Mouse (Mus musculus) cerebellum, adult 9-10 months (tissue): Measurements from ENCODE around the gene Alox12e.
"Not testable (repeated sequence)": the region's sequence is repeated elsewhere in the genome, so short reads cannot be mapped to it uniquely, and the experiment has no call there.

Experiments
- DNase-seq: peaks from one replicate; pipeline ENCODE4 v3.0.0; 2022

Alox12e gene

DNA sequence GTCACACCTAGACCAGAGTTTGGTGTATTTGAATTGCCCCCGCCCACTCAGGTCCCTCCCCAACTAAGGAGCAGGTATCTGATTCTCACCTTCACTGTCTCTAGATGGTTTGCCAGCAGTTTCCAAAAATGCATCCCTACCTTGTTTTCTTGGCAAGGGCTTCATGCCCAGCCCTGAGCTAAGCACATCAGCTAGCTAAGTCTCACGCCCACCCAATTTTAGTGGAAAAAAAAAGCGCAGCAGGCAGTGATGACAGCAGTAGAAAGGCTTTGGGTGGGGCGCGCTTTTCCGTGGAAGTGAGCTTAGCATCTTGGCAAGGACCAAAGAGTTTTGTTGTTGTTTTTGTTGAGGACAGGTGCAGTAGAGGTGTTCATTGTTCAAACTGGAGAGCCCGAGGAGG lies at the start of gene Alox12e:
TSS of gene Alox12e (minus strand) at position 101 of the 400 bp plus-strand sequence.
- DNase-seq = no peak

DNA sequence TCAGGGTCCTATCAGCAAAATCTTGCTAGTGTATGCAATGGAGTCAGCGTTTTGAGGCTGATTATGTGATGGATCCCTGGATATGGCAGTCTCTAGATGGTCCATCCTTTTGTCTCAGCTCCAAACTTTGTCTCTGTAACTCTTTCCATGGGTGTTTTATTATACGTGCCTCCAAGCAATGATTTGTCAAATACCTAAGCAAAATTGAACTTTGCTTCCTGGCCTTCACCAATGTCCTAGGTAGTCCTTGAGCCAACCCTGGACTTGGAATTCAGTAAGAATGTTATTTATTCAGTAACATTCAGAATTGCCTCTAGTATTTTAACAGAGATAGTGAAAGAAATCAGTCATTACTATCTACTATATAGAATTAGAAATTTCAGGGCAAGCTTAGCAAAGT lies 46.2 kb upstream of the Alox12e start:
- DNase-seq = not testable (repeated sequence)

DNA sequence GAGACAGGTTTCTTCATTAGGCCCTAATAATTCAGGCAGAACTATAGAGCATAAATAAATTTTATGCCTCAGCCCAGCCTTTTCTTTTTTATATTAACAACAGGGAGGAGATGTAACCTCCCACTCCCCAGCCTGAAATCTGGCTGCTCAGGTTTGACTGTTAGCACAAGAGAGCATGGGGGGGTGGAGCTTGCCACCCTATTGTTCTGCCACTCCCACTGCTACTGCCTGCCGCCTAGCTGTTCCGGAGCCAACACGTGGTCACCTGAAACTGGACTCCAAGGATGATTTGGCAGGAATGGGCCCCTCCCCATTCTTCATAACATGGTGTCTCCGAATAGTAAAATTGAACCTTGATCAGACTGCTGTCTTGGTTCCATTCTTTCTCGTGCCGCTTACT lies 45.3 kb upstream of the Alox12e start:
- DNase-seq = not testable (repeated sequence)

DNA sequence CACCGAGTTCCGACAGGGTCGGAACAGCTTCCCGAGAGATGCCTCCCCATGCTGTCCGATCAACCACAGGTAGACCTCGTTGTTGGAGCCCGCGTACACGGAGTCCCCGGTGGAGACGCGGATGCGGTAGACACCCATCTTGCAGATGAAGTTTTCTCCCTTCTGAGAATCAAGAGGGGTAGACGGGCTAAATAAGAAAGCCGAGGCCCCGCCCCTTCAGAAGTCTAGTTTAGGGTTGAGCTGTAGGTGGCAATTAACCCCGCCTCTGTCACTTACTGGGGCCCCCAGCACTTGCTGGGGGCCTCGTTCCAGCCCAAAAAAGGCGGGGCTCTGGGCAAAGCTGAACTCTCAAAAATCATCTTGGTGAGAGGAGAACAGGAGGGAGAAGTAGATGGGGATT lies 29.4 kb upstream of the Alox12e start, which contains the start of gene Alox15:
TSS of gene Alox15 (minus strand) at position 164 of the 400 bp plus-strand sequence.
- no peak for DNase-seq

DNA sequence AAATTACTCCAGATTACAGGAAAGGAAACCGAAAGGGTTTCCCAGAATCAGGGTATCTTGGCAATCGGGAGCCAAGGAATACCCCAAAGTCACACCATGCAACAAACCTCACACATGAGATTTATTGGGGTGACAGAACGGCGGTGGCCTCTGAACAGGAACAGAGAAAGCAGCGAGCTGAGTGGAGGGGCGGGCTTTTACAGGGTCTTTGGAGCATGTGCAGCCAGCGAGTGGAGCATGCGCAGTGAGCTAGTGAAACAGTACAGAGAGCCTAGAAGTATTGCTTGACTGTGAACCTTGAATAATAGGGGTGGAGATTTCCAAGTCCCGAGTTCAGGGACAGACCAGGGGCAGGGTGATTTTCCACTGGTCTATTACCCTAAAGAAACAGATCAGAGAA lies 26.2 kb upstream of the Alox12e start:
- no peak for DNase-seq

DNA sequence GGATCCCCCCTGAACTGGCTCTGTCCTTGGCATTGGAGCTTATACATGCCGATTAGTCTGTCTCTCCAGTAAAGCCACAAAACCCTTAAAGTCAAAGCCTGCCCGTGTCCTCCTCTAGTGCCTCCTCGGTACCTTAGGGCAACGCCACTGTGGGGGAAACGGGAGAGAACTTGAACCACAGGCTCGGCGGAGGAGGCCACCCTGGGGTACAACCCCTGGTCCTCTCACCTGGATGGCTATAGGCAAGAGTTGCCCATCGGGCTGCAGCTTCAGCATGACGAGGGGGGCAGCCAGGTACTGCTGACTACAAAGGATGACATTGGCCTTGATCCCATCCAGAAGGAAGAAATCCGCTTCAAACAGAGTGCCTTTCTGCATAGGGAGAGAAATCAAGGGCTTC lies 25.4 kb upstream of the Alox12e start:
- no peak for DNase-seq

DNA sequence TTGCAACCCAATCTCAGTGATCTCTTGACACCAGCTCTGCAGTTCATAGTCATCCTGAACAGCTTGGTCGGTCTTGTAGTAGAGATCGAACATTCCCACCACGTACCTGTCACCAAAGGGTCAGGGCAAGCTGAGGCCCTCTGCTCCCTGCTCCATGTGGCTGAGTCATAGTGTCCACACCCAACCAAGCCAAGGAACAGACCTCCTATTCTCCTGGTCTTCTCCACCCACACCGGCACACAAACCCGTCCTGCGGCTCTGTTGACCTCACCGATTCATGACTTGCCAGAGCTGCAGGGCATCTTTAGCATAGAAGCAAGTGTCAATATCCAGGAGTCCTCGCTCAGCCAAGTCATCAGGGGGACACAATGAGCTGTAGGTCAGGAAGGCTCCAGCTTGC lies 23.1 kb upstream of the Alox12e start:
- DNase-seq = no peak

DNA sequence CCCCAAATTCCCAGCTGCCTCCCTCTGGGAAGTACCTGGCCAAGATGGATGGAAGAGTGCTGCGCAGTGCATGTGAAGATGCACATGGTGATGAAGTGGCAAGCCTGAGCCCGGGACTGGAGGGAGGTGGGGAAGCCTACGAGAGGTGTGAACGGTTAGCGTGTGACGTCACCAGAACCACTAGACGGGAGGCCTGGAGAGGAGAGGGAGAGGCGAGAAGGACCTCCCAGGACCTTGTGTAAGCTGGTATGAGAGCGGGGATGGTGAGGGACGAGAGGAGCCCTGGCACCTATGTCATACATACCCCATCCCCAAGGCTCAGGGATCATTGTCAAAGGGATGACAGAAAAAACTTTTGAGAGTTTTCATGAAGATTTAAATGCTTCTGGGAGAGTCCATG lies 22.6 kb upstream of the Alox12e start:
- DNase-seq = no peak

DNA sequence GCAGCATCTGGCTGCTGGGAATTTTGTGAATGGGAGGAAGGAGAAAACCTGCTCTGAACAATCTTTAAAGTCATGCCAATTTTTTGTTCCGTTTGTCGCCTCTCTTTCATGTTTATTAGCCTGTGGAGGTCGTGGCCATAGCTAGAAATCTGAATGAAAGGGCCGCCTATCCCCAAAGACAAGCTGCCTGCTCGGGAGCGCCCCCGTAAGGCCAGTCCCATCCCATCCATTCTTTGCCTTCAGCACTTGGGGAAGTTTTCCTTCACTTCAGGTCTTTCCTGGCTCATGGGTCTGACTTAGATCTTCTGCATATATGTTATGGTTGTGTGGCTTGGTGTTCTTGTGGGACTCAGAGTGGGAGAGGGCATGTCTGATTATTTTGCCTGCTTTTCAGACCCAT lies 17.1 kb upstream of the Alox12e start:
- no peak for DNase-seq

DNA sequence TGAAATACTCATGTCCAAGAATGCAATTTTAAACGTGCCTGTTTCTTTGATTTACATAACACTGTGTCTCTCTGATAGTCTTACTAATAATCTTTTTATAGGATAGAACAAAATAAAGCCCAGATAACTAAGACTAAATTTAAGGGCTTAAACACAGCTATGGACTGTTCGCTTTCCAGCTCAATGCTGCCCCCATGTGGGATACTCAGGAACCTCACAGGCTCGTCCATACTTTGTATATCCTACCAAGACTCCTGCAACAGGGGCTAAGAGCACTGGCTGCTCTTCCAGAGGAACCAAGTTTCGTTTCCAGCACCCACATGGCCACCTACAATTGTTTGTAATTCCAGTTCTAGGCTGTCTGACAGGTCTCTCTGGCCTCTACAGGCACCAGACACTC lies 12.0 kb upstream of the Alox12e start:
- peak; percentile 4 for DNase-seq

DNA sequence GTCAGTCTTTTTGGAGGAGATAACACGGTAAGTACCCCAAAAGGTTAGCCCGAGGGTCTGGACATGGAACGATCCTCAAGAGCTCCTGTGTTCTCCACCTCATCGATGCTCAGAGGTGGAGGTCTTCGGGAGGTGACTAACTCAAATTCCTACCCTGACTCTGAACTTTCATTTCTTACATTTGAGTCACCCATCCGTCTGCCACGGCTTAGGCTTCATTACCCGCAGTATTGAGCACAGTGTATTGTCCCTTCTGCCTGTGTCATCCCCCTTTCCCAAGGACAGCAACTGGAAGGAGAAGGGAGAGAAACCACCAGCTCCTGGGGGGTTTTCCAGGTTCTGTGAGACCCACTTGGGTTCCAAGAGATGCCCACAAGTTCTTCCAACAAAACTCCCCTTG lies 2.3 kb upstream of the Alox12e start:
- no peak for DNase-seq

DNA sequence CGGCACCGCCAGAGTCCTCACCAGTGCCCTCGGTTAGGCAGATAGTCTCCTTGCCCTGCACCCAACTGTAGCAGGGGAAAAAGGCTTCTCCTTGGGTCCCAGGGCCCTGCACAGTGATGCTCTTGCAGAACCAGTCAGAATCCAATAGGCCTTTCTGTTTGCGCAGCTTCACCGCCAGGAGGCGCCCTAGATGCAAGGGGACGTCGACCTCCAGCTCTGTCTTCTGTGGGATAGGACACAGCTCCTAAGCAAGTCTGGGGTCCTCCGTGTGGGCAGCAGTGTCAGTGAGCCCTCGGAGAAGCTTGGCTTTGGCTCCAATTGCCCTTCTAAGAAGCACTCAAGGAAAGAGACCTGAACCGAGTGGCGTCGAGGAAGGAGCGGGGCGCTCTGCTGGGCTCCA lies 764 bp downstream of the Alox12e start:
- DNase-seq = no peak

DNA sequence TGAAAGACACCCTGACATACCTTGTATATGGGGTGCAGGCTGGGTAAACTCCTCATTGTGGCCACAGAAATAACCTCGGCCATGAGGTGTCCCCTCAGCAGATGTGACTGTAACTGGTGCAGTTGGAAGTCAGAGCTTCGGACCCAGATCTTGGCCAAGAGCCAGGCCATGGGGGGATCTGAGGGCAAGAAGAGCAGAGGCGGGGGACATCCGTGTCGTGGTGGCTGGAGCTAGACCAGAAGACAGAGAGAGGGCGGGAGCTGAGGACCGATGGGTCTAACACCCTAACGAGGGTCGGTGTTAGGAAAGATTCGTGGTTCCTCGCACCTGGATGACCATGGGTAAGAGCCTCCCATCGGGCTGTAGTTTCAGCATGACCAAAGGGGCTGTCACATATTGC lies 2.8 kb downstream of the Alox12e start:
- no peak for DNase-seq

DNA sequence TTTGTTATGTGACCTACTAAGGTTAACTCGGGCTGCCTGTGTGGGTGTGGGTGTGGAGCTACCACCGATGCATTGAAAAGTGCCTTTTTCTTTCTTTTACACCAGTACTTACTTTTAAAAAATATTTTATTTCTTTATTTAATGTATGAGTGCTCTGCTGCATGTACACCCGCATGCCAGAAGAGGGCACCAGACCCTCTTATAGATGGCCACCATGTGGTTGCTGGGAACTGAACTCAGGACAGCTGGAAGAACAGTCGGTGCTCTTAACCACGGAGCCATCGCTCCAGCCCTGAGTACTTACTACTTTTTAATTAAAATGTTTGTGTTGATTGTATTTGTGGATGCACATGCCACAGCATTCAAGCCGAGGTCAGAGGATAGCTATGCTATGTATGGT lies 8.6 kb downstream of the Alox12e start:
- DNase-seq = no peak

DNA sequence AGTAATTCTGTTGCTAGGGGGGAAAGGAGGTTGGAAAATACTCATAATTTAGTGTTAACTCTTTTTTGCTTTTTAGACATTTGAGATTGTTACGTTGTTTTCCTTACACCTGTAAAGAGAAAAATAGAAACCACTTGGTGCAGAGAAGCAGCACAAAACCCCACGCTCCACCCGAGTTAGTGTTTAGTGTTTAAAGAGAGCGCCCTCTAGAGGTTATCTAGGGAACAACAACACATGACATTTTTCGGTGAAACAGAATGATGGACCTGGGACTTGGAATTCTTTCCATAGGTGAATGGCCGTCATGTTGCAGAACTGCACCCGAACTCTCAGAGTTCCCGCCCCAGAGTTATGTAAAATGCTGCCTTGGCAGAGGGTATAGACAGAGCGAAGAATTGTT lies 13.1 kb downstream of the Alox12e start:
- DNase-seq = peak; percentile 78

DNA sequence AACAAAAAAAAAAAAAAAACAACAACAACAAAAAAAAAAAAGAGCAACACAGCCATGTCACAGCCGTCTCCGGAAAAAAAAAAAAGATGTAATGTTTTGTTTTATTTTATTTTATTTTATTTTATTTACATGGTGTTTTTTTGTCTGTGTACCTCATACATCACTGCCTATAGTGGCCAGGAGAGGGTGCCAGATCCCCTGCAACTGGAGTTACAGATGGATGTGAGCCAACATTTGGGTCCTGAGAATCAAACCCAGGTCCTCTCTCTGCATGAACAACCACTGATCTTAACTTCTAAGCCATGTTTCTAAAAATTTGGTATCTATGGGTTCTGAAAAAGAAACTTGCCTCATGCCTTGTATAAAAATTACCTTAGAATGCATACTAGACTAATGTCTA lies 14.1 kb downstream of the Alox12e start:
- DNase-seq = no peak

DNA sequence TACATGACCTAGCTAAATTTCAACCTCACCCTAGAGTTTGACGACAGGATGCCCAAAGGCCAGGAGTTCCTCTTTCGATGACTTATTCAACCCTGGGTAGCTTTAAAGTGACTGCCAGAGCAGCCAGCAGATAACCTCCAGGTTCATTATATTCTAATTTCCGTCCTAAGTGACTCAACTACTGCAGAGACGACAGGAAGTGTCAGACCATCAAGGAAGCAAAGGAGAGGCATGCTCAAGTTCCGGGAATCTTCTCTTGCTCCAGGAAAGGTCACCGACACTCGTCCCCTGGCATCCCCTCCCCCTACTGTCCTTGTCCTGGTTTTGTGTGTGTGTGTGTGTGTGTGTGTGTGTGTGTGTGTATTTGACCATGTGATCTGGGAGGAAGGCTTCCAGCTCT lies 16.3 kb downstream of the Alox12e start:
- no peak for DNase-seq

DNA sequence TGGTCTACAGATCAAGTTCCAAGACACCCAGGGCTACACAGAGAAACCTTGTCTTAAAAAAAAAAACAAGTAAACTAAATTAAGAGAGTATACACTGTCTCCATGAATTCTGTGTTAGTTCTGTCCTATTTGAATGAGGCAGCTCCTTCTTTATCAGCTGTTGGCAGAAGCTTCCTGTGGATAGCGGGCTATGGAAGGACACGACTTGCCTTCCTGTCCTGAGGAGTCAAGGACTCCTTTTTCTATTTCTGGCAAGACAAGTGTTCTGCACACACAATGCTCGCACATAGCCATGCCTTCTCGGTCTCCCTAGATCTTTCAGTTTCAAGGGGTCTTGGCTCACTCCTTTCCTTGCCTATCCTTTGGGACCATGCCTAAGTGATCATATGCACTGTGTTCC lies 20.1 kb downstream of the Alox12e start:
- DNase-seq = no peak

DNA sequence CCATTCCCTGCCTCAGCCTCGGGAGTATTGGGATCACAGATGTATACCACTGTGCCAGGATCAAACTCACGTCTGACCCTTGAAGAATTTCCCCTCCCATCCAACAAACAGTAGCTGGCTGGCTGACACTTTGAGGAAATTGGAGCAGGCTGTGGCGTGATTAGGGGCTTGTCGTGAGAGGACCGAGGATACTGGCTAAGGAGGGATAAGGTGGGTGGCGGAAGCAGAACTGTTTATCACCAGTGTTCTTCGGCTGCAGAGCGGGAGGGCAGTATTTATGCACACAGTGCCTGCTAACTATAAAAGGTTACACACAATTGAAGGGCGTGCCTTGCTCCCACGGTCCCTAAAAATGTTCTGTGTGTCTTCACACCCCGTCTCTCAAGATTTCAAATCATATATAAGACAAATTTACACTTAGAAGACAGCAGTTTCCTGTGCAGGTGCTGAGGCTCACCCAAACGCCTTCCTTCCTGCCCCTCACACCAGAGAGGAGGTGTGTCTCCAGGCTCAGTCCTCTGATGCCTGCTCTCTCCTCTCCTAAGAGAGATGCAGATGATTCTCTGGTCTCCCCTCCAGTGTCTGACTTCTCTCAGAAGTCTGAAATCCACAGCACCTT lies 24.5 kb downstream of the Alox12e start:
- no peak for DNase-seq

DNA sequence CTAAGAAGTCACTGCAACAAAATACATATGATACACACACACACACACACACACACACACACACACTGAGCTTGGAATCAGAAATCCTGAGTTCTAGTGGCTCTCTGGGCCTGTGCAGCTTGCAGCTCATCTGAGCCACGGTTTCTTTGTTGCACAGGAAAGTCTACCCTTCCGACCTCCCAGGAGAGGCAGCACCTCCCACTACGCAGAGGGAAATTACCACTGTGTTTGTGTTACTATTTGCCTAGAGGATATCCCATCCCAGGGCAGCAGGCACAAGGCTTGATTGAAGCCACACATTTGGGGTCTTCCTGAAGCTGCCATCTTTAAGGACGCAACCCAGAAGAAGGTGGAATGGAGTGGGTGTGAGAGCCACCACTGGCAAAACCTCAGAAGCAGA lies 25.0 kb downstream of the Alox12e start:
- no peak for DNase-seq

DNA sequence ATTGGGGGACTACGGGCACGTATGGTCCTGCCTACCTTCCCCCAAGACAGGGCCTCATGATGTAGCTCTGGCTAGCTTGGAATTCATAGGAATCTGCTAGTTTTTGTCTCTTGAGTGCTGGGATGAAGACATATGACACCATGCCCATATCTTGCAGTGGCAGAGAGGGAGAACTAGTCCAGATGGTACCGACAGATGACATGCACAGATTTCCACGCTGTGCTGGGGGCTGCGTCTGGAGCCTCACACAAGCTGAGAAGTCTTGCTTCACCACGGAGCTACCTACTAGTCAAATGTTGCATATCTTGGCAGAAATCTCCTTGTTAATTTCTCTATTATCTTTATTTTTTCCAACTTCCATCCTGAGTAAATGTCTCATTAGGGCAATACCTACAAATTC lies 28.5 kb downstream of the Alox12e start:
- DNase-seq = peak; percentile 12

DNA sequence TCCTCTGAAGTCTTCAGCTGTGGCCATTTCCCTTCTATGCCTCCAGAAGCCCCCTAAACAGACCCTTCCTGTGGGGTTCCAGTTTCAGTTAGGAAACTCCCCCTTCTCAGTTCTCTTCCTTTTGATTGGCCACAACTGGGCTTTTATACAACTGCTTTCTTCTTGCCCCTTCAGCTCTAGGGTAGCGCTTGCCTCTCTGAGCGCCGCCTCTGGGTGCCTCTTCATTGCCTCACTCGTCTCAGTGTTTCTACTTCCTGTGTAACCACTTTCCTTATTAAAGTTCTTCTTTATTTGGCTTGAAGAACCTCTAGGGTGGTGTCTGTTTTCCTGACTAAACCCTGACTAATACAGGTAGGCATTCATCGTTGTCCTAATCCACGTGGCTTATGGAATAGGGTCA lies 31.2 kb downstream of the Alox12e start:
- DNase-seq = no peak

DNA sequence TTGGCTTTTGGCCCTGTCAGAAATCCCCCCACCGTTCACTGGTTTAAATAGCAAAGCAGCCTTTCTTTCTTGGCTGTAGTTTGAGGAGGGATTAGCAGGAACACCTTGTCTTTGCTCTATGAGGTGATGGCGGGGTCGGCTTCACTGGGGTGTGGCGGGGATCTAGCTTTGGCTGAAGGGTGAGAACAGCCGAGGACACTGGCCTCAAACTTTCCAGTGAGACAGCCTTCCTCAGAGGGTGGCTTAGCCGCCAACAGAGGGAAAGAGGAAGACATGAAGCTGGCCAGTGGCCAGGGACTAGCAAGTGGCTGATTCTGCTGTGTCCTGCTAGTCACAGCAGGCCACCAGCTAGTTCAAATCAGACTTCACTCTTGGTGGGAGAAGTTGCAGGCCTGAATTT lies 33.2 kb downstream of the Alox12e start:
- no peak for DNase-seq

DNA sequence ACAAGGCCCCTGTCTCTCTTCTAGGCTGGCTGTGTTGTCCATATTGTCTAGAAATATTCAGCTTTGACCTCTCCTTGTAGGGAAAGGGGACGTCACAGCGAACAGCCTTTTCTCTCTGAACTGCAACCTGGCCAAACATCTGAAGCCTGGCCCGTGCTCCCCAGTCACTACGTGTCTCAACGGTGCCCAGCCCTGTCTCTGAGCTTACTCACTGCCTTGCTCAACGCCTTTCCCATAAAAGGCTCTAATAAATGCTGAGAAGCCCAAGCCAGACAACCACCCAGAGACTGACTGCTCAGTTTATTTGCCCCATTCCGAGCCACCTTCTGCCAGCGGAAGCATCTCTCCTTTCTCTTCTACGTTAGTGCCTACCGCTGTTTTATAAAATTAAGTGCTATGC lies 34.3 kb downstream of the Alox12e start:
- no peak for DNase-seq

DNA sequence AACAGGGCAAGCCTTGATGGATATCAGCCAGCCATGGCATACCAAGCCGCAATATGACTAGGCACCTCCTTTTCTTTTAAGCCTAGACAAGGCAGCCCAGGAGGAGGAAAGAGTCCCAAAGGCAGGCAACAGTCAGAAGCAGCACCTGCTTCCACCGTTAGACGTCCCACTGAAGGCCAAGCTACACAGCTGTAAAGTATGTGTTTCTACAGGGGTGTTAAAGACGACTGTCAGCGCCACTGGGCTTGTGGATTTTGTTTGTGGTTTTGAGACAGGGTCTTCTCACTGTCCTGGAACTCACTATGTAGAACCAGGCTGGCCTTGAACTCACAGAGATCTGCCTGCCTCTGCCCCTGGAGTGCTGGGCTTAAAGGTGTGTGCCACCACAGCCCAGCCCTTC lies 36.7 kb downstream of the Alox12e start:
- no peak for DNase-seq

DNA sequence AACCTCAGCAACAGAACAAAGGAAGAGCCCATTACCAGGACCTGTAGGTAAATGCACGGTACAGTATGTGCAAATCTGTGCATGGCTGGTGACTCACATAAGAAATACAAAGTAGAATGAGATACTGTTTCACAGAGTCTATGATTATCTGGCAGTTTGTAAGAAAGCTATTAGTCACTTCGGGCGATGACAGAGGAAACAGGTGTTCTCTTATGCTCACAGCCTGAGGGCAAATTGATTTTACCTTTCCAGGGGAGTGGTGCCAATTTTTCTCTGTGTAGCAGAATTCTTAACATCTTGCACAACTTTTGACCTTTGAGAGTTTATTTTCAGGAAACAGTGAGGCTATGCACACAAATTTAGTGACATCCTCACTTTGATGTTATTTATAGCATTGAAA lies 37.7 kb downstream of the Alox12e start:
- DNase-seq = no peak
